Mouse (Mus musculus) mouse embryonic stem cell (cell line): ENCODE measurements around the gene Elmo1.

Source experiments
- in situ Hi-C, 2 experiments: fragments of 300-500 bp; cut with MboI; formaldehyde crosslinking; loops; 1 replicate in 1 of 2; 3 replicates in 1 of 2; pipeline ENCODE4 v1.14.3; 2019 to 2020; ENCODE audit warnings: low sequenced_read_pairs in 2 of 2, low pct_unique_long_range_greater_than_20kb in 1 of 2, mixed read lengths in 1 of 2; ENCODE audit not compliant: unreplicated experiment in 1 of 2

The Elmo1 gene

GRCm38 (mm10) chr13:20220414-20220813 lies 130.0 kb downstream of the Elmo1 start:
- in situ Hi-C loops = no loop called here

GRCm38 (mm10) chr13:20227923-20228705 lies 137.7 kb downstream of the Elmo1 start:
- in situ Hi-C loops = no loop called here

GRCm38 (mm10) chr13:20231837-20232728 lies 141.7 kb downstream of the Elmo1 start:
- in situ Hi-C loops = no loop called here

GRCm38 (mm10) chr13:20233707-20234106 lies 143.3 kb downstream of the Elmo1 start:
- in situ Hi-C loops = no loop called here

- in situ Hi-C loops = no loop called here
Observed at GRCm38 (mm10) chr13:20237615-20238014, 147.2 kb downstream of the Elmo1 start.

- in situ Hi-C loops = no loop called here
Observed at GRCm38 (mm10) chr13:20238146-20238545, 147.8 kb downstream of the Elmo1 start.

GRCm38 (mm10) chr13:20238743-20239142 lies 148.3 kb downstream of the Elmo1 start:
- in situ Hi-C loops = no loop called here

GRCm38 (mm10) chr13:20250069-20250668 lies 159.8 kb downstream of the Elmo1 start:
- in situ Hi-C loops = no loop called here

- in situ Hi-C loops = no loop called here
Observed at GRCm38 (mm10) chr13:20254911-20255310, 164.5 kb downstream of the Elmo1 start.

GRCm38 (mm10) chr13:20255380-20255779 lies 165.0 kb downstream of the Elmo1 start:
- in situ Hi-C loops = no loop called here

- in situ Hi-C loops = no loop called here
Observed at GRCm38 (mm10) chr13:20256613-20257012, 166.2 kb downstream of the Elmo1 start.

GRCm38 (mm10) chr13:20257562-20258525 lies 167.4 kb downstream of the Elmo1 start:
- in situ Hi-C loops = no loop called here

GRCm38 (mm10) chr13:20263173-20263572 lies 172.8 kb downstream of the Elmo1 start:
- in situ Hi-C loops = no loop called here

- in situ Hi-C loops = loop anchor here in 1 of 2 experiments (5.0 kb wide), 1 partner anchor 573 kb away; the partner anchor contains the start of gene Nme8
Observed at GRCm38 (mm10) chr13:20270148-20270547, 179.8 kb downstream of the Elmo1 start.

GRCm38 (mm10) chr13:20271799-20272198 lies 181.4 kb downstream of the Elmo1 start:
- in situ Hi-C loops = loop anchor here in 1 of 2 experiments (5.0 kb wide), 1 partner anchor 574 kb away; the partner anchor contains the start of gene Nme8

GRCm38 (mm10) chr13:20272562-20272961 lies 182.2 kb downstream of the Elmo1 start:
- in situ Hi-C loops = loop anchor here in 1 of 2 experiments (5.0 kb wide), 1 partner anchor 575 kb away; the partner anchor contains the start of gene Nme8

- in situ Hi-C loops = loop anchor here in 1 of 2 experiments (25.0 kb wide), 1 partner anchor 568 kb away; no protein-coding TSS in a partner anchor
Observed at GRCm38 (mm10) chr13:20279889-20280288, 189.5 kb downstream of the Elmo1 start.

GRCm38 (mm10) chr13:20283891-20284290 lies 193.5 kb downstream of the Elmo1 start:
- in situ Hi-C loops = loop anchor here in 1 of 2 experiments (25.0 kb wide), 1 partner anchor 572 kb away; no protein-coding TSS in a partner anchor
